Comparison of ENCODE assay signal across 17 mouse cellular contexts in the genomic region with DNA sequence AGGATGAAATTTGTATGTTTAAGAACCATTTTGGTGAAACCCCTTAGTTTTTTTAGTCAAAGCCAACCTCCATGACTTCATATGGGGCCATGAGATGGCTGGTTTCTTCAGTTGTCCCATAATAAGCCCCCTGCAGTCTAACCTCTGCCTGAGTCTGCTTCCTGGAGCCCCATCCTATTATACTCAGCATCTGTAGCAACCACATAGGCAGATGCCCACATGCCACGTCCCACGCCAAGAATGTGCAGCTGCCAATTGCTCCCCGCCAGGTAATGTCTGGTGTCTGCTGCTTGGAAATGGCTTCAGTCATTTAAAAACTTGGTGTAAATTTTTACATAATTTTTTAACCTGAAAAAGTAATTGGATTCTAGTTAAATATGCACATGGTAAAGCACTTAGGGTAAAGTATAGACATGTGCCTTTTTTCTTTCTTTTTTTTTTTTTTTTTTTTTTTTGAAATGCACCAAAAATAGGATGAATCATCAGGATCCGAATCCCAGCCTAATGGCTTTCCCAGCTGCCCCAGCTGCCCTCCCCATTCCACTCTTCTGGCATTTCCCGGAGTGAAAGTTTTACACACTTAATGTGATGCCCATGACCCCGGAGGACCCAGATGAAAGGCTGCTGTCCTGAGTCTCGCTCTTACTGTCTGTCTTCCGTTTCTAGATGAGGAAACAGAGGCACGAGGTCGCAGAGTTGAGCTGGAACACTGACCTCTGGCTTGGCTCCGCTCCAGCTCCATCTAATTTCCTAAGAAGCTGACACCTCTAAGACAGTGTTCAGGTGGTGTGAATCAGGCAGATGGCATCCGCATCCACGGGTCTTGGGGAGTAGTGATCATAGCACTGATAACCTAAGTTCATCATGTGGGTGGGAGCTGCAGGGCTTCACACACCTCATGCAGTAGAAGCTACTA.
DNase-seq lines count a peak whose midpoint lies in the region.
"Had no signal": no experiment of that assay in that cellular context is flagged by ENCODE, and none has a peak within 500 bp of the region (broad histone marks: within the 10 kb centered on the region; RNA-seq: fewer than 3 reads in every experiment).

No protein-coding gene starts in this region.

- H3K27me3 ChIP-seq in embryonic facial prominence, embryonic 10.5 days (replicated peaks; ENCODE audit: low read depth, poor library complexity, severe bottlenecking) = no peaks in the 10 kb centered on the region
- H3K27me3 ChIP-seq: intestine, embryonic 15.5 days had no signal

- no peaks in the 10 kb centered on the region for H3K9me3 ChIP-seq in embryonic facial prominence, embryonic 10.5 days
- H3K9me3 ChIP-seq: forebrain, embryonic 10.5 days; heart, embryonic 10.5 days; intestine, embryonic 15.5 days; midbrain, embryonic 15.5 days had no signal

- peak; percentile 43 for DNase-seq in gastrocnemius, postnatal 25 days
- DNase-seq in gastrocnemius, adult 18-20 months (ENCODE audit: low spot score) = no peak
- peak; percentile 25 for DNase-seq in kidney, postnatal 14 days
- DNase-seq in kidney, adult 11 months = no peak
- DNase-seq in embryo, embryonic 11 days = peak; percentile 37
- peak; percentile 70 for DNase-seq in mesoderm, embryonic 11.5 days (ENCODE audit: low read depth, low spot score)
- DNase-seq in adrenal gland, adult (ENCODE audit: inconsistent age in 2 of 2, low spot score in 1 of 2) = no peak
- no peak for DNase-seq in embryonic facial prominence, embryonic 10.5 days (ENCODE audit: low spot score)
- DNase-seq: adrenal gland, postnatal 10 days; B cell, adult 2 months; cerebellum, adult 18-20 months; lung, postnatal 4 days had no signal

- H3K4me3 ChIP-seq in embryonic facial prominence, embryonic 10.5 days = no peak overlapping the region
- H3K4me3 ChIP-seq: forebrain, embryonic 10.5 days; heart, embryonic 10.5 days; intestine, embryonic 15.5 days; left cerebral cortex, adult 2 months; midbrain, embryonic 15.5 days had no signal

- no peaks in the 10 kb centered on the region for H3K36me3 ChIP-seq in embryonic facial prominence, embryonic 10.5 days (replicated peaks)
- H3K36me3 ChIP-seq: forebrain, embryonic 10.5 days; heart, embryonic 10.5 days; intestine, embryonic 15.5 days; midbrain, embryonic 15.5 days had no signal

- WGBS in embryonic facial prominence, embryonic 10.5 days = 81% methylated on average over 13 of the region's 13 CpGs

- H3K27ac ChIP-seq in embryonic facial prominence, embryonic 10.5 days (replicated peaks) = no peak overlapping the region
- H3K27ac ChIP-seq: forebrain, embryonic 10.5 days; heart, embryonic 10.5 days; intestine, embryonic 15.5 days; left cerebral cortex, adult 2 months; midbrain, embryonic 15.5 days had no signal

- H3K4me1 ChIP-seq in embryonic facial prominence, embryonic 10.5 days = 0 out of 2 replicates have a peak, but pooled peaks cover 3% of the 10 kb centered on the region
- H3K4me1 ChIP-seq: forebrain, embryonic 10.5 days; heart, embryonic 10.5 days; intestine, embryonic 15.5 days; midbrain, embryonic 15.5 days had no signal

Comparison
In these comparisons a context has a peak if more than half of its experiments do, and no peak if none do; other contexts are left out.
1. DNase-seq: peak in gastrocnemius, postnatal 25 days (single experiment), kidney, postnatal 14 days (single experiment), embryo, embryonic 11 days (single experiment) and mesoderm, embryonic 11.5 days (single experiment); none in gastrocnemius, adult 18-20 months (single experiment), kidney, adult 11 months (single experiment), adrenal gland, adult (0 of 2) and embryonic facial prominence, embryonic 10.5 days (single experiment).